Mouse (Mus musculus) heart, embryonic 15.5 days (tissue): ENCODE data around the gene Copa. TPM values are rescaled to one million over a fixed set of nuclear protein-coding genes. Genes with fewer than 3 reads are reported as not detected.

ENCODE experiments used
- ATAC-seq: fragments of 200-750 bp; cut with Nextera tagmentation; replicated peaks from 2 replicates; pipeline ENCODE4 v1.8.0; 2017; ENCODE audit warnings: low read depth, moderate TSS enrichment; ENCODE audit not compliant: insufficient number of reproducible peaks, insufficient read depth, low FRiP score
- H3K27ac ChIP-seq: fragments of 300-500 bp; sonication (generic); 2 replicates; pipeline ENCODE4 v1.5.1; 2015; ENCODE audit warnings: mild to moderate bottlenecking, inconsistent platforms
- H3K27me3 ChIP-seq: fragments of 300-500 bp; sonication (generic); 2 replicates; pipeline ENCODE4 v1.6.1; 2015; ENCODE audit warnings: inconsistent platforms
- H3K36me3 ChIP-seq: fragments of 300-500 bp; sonication (generic); 2 replicates; pipeline ENCODE4 v1.6.1; 2015; ENCODE audit warnings: mild to moderate bottlenecking, inconsistent platforms
- H3K4me1 ChIP-seq: fragments of 300-500 bp; sonication (generic); replicated peaks from 2 replicates; pipeline ENCODE4 v1.6.1; 2015; ENCODE audit warnings: inconsistent platforms
- H3K4me2 ChIP-seq: fragments of 300-500 bp; sonication (generic); 2 replicates; pipeline ENCODE4 v1.6.1; 2015; ENCODE audit warnings: inconsistent platforms, mild to moderate bottlenecking, moderate library complexity
- H3K4me3 ChIP-seq: fragments of 300-500 bp; sonication (generic); 2 replicates; pipeline ENCODE4 v1.5.1; 2015; ENCODE audit warnings: mild to moderate bottlenecking, inconsistent platforms
- H3K9ac ChIP-seq: fragments of 300-500 bp; sonication (generic); 2 replicates; pipeline ENCODE4 v1.6.1; 2015; ENCODE audit warnings: mild to moderate bottlenecking, inconsistent platforms
- H3K9me3 ChIP-seq: fragments of 300-500 bp; sonication (generic); replicated peaks from 2 replicates; pipeline ENCODE4 v1.6.1; 2016; ENCODE audit warnings: inconsistent platforms
- WGBS: fragments of 180-500 bp; shearing (Covaris S2); methylation state at CpG from one replicate; pipeline ENCODE4 v1.1.7; 2015; ENCODE audit warnings: mixed read lengths; 5-methylcytosine and 5-hydroxymethylcytosine counted together
- polyA plus RNA-seq: library from polyadenylated mRNA; unstranded; fragments of >200 nt; fragmentation: Nextera tagmentation; extraction: Ambion mirVana; gene quantifications from 2 replicates; pipeline ENCODE4 v1.2.1, GENCODE M21; 2015

Gene Copa
- polyA plus RNA-seq, 1 experiment from 2014 or later, result 152 TPM

GRCm38 (mm10) chr1:172143570-172143969 lies 61.2 kb downstream of the Copa start:
- Histone ChIP-seq H3K27ac (no peak overlapping the region), H3K4me2 (no peak overlapping the region), H3K4me1 (peaks cover 6% of the 10 kb centered on the region), H3K27me3 (no peaks in the 10 kb centered on the region), H3K9ac (no peak overlapping the region), H3K36me3 (no peaks in the 10 kb centered on the region), H3K4me3 (no peak overlapping the region), H3K9me3 (no peaks in the 10 kb centered on the region)
- ATAC-seq, result no peak
- WGBS, result 18% methylated on average over 1 of the region's 1 CpGs

GRCm38 (mm10) chr1:172147835-172148278 lies 65.5 kb downstream of the Copa start, which contains the start of gene Dcaf8:
Dcaf8 (plus strand) TSS chr1:172148084.
- Histone ChIP-seq H3K36me3 (peaks cover 24% of the 10 kb centered on the region), H3K9ac (peak within 1 kb of the TSS; percentile 99), H3K27me3 (no peaks in the 10 kb centered on the region), H3K9me3 (no peaks in the 10 kb centered on the region), H3K4me1 (peaks cover 16% of the 10 kb centered on the region), H3K4me3 (peak within 1 kb of the TSS; percentile 85), H3K4me2 (peak within 1 kb of the TSS; percentile 65), H3K27ac (peak within 1 kb of the TSS; percentile 95)
- WGBS, result 0% methylated on average over 42 of the region's 42 CpGs
- peak; percentile 99 for ATAC-seq

DNA sequence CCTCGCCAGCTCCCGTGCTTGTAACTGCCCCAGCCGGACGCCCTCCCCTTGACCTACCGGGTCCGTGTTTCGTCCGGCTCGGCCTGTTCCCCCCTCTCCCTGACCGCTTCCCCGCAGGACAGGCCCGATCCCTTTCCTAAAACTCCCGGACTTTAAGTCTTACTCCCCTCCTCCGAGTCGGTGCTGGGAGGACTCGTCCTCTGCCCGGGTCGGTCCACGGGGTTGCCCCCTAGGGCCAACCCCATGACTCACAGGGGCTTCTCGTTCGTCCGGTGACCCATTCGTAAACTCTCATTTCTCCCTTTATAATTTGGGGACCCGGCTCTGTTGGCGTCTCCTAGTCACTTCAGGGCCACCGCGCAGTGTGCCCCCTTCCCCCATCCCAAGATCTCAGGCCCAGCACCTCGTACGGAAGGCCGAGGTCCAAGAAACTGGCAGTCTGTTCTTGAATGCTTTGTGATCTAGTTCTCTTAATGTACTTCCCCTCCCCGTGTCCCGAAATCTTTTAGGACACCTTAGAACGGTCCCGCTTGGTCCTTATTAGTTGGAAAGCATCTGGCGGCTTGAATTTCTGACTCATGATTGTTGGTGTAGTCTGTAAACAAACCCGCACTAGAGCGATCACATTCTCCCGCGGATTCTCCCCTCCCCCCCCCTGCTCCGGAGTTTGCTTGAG lies 66.1 kb downstream of the Copa start:
- Histone ChIP-seq H3K27me3 (no peaks in the 10 kb centered on the region), H3K4me1 (peaks cover 16% of the 10 kb centered on the region), H3K4me2 (peak overlapping the region; percentile 65), H3K36me3 (peaks cover 29% of the 10 kb centered on the region), H3K27ac (peak overlapping the region; percentile 95), H3K9me3 (no peaks in the 10 kb centered on the region), H3K4me3 (peak overlapping the region; percentile 85), H3K9ac (peak overlapping the region; percentile 99)
- peak; percentile 47 for ATAC-seq
- under 1% methylated on average over 40 of the region's 40 CpGs for WGBS

DNA sequence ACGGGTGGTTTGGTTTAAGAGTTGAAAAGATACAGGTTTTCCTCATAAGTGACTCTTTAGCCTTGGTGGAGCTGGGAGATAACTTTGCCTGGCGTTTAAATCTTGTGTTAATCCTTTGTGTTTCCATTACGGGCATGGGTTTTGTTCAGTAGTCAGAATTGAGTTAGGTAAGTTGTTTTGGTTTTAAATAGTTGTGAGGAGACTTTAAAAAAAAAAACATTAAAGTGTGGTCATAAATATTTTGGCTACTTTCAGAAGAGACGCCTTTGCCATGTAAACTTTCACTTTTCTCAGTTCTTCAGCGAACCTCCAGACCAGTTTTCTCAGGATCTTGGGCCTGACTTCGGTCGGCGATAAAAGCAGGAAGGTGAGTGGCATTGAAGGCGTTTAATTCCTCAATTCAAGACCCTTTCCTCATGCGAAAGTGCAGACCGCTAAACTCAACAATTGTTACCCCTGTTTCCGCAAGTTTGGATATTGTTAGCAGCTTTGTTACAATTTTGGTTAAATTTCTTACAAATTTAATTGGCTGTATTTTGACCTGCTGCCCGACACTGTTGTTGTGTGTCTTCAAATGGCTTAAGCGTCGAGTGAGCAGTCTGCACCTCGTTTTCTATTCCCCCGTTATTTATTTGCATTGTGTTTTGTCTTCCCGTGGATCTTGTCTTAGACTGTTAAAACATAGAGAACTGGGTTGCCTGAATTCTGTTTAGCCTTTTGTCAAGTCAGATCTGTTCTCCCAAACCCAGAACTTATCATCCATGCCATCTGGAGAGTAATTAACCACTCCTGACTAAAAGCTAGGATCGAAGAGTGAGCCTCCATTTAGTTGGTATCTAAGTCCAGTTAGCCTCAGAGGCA lies 66.9 kb downstream of the Copa start:
- ATAC-seq, result no peak
- Histone ChIP-seq H3K4me2 (peak overlapping the region; percentile 65), H3K4me3 (peak overlapping the region; percentile 85), H3K9ac (peak overlapping the region; percentile 99), H3K27ac (peak overlapping the region; percentile 95), H3K27me3 (no peaks in the 10 kb centered on the region), H3K36me3 (peaks cover 37% of the 10 kb centered on the region), H3K4me1 (peaks cover 16% of the 10 kb centered on the region), H3K9me3 (no peaks in the 10 kb centered on the region)
- 12% methylated on average over 19 of the region's 19 CpGs for WGBS

- Histone ChIP-seq H3K4me2 (no peak overlapping the region), H3K36me3 (peaks cover 59% of the 10 kb centered on the region)
- 85% methylated on average over 3 of the region's 3 CpGs for WGBS
Observed at GRCm38 (mm10) chr1:172154536-172154935, 72.2 kb downstream of the Copa start.

GRCm38 (mm10) chr1:172155518-172155917 lies 73.2 kb downstream of the Copa start:
- WGBS, result 88% methylated on average over 3 of the region's 3 CpGs
- Histone ChIP-seq H3K4me3 (no peak overlapping the region), H3K27ac (no peak overlapping the region), H3K27me3 (no peaks in the 10 kb centered on the region), H3K36me3 (peaks cover 52% of the 10 kb centered on the region), H3K9ac (no peak overlapping the region), H3K9me3 (no peaks in the 10 kb centered on the region), H3K4me1 (peaks cover 18% of the 10 kb centered on the region), H3K4me2 (no peak overlapping the region)
- no peak for ATAC-seq

More at GRCm38 (mm10) chr1:172154536-172154935, 72.2 kb downstream of the Copa start:
- no peak for ATAC-seq
- no peak overlapping the region for H3K4me3 ChIP-seq
- H3K9ac ChIP-seq, result no peak overlapping the region
- H3K27ac ChIP-seq, result no peak overlapping the region
- H3K27me3 ChIP-seq, result no peaks in the 10 kb centered on the region
- no peaks in the 10 kb centered on the region for H3K9me3 ChIP-seq
- peaks cover 15% of the 10 kb centered on the region for H3K4me1 ChIP-seq

DNA sequence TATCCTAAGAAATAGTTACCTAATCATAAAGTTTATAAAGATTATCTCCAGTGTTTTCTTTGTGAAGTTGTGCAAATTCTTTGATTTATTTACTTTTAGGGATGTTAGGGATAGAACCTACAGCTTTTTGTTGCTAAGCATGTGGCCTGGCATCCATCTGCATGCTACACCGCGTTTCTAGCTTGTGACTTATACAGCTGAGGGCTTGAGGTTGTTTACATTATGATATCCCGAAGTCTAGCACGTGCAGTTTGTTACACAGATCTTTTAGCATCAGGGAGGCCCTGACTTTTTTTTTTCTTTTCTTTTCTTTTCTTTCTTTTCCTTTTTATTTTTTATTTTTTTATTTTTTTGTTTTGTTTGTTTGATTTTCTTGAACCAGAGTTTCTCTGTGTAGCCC lies 77.6 kb downstream of the Copa start:
- peak overlapping the region; percentile 32; the same call in 1 of the 2 replicates for H3K4me2 ChIP-seq
- no peak overlapping the region for H3K9ac ChIP-seq

DNA sequence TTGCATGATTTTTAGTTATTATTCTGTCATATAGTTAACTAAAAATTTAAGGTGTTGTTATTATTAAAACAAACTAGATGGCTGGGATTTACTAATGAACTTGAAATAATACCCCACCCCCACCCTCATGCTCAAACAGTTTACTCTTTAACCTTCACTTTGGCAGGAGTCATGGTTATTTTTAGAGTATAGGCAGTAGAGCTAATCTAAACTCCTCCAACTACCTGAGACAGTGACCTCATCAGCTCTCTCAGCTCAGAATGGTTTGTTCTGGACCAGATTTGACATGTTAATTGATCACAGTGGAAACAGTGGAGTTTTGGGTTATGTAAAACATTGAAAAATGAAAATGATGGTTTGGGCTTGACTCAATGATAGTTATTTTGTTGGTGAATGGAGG lies 78.2 kb downstream of the Copa start:
- Histone ChIP-seq H3K9ac (no peak overlapping the region), H3K27ac (peak overlapping the region; percentile 67), H3K4me2 (peak overlapping the region; percentile 32; the same call in 1 of the 2 replicates), H3K36me3 (peaks cover 12% of the 10 kb centered on the region), H3K27me3 (no peaks in the 10 kb centered on the region), H3K9me3 (no peaks in the 10 kb centered on the region), H3K4me3 (no peak overlapping the region), H3K4me1 (peaks cover 31% of the 10 kb centered on the region)
- ATAC-seq, result 0 out of 2 replicates have a peak, but pooled peaks have one; percentile 55

More for the DNA sequence above, 77.6 kb downstream of the Copa start:
- peaks cover 31% of the 10 kb centered on the region for H3K4me1 ChIP-seq
- no peak overlapping the region for H3K4me3 ChIP-seq
- H3K27me3 ChIP-seq, result no peaks in the 10 kb centered on the region
- WGBS, result 39% methylated on average over 4 of the region's 4 CpGs
- peak overlapping the region; percentile 67 for H3K27ac ChIP-seq
- no peaks in the 10 kb centered on the region for H3K9me3 ChIP-seq
- ATAC-seq, result no peak
- H3K36me3 ChIP-seq, result peaks cover 15% of the 10 kb centered on the region

DNA sequence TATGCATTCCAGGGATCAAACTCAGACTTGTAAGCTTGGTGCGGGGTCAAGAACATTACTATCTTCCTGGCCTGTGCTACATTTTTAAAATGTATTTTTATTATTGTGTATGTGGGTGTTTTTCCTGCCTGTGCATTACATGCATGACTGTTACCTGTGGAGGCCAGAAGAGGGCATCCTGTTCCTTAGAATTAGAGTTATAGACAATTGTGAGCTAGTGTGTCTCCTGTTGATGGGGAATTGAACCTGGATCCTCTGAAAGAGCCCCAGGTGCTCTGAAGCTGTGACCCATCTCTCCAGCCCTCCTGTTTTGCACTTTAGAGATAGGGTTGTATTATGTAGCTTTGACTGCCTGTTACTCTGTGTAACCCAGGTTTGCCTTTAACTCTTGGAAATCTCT lies 79.7 kb downstream of the Copa start:
- H3K9ac ChIP-seq, result no peak overlapping the region
- no peaks in the 10 kb centered on the region for H3K27me3 ChIP-seq
- ATAC-seq, result no peak
- WGBS, result 88% methylated on average over 1 of the region's 1 CpGs
- H3K4me2 ChIP-seq, result no peak overlapping the region
- H3K9me3 ChIP-seq, result no peaks in the 10 kb centered on the region
- H3K36me3 ChIP-seq, result peaks cover 16% of the 10 kb centered on the region
- no peak overlapping the region for H3K4me3 ChIP-seq
- H3K27ac ChIP-seq, result no peak overlapping the region
- peaks cover 31% of the 10 kb centered on the region for H3K4me1 ChIP-seq

DNA sequence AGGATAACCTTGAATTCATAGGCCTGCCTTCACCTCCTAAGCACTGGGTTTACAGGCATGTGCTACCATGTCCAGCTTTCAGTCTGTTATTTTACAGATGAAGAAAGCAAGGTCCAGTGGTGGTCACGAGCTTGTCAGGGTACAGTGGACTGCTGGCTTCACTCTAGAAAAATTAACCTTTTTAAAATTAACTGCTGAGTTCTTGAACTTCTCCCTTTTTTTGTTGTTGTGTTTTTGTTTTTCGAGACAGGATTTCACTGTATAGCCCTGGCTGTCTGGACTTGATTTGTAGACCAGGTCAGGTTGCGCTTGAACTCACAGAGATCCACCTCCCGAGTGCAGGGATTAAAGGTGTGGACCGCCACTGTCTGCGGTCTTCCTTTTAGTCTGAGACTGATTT lies 80.6 kb downstream of the Copa start:
- WGBS, result 87% methylated on average over 6 of the region's 6 CpGs
- Histone ChIP-seq H3K4me3 (no peak overlapping the region), H3K9ac (no peak overlapping the region), H3K4me2 (no peak overlapping the region), H3K27me3 (no peaks in the 10 kb centered on the region), H3K27ac (no peak overlapping the region), H3K9me3 (no peaks in the 10 kb centered on the region), H3K4me1 (peaks cover 31% of the 10 kb centered on the region), H3K36me3 (peaks cover 26% of the 10 kb centered on the region)
- no peak for ATAC-seq

GRCm38 (mm10) chr1:172167911-172168310 lies 85.6 kb downstream of the Copa start:
- WGBS, result 91% methylated on average over 5 of the region's 5 CpGs
- Histone ChIP-seq H3K9ac (no peak overlapping the region), H3K9me3 (no peaks in the 10 kb centered on the region), H3K4me2 (no peak overlapping the region), H3K27ac (no peak overlapping the region), H3K27me3 (no peaks in the 10 kb centered on the region), H3K4me3 (no peak overlapping the region), H3K36me3 (peaks cover 64% of the 10 kb centered on the region), H3K4me1 (0 out of 2 replicates have a peak, but pooled peaks cover 8% of the 10 kb centered on the region)
- no peak for ATAC-seq
